Mouse (Mus musculus) stomach, postnatal 0 days (tissue): ENCODE results near the gene Cks1b.

Source experiments
- CTCF ChIP-seq: IDR thresholded peaks from 2 replicates; pipeline ENCODE4 v1.5.1; 2016; ENCODE audit warnings: antibody characterized with exemption, low read depth, mild to moderate bottlenecking, moderate library complexity
- EP300 ChIP-seq: optimal IDR thresholded peaks from 2 replicates; pipeline ENCODE3; 2016; ENCODE audit warnings: antibody characterized with exemption

DNA sequence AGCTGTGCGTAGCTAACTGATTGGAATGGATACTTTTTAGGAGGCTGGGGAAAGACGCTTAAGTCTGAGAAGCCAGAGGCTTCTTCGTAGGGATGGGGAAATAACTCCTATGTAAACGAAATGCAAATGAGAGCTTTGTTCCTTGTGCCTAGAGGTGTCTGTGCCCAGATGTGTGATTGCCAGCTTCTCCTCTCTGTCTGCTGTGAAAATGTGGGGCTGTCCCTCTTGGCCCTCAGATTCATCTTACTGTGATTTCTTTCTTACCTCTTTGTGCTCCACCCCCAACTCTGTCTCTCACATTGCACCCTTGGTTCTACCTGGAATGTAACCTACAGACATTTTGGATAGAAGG lies 21.6 kb downstream of the Cks1b start:
- TF ChIP-seq CTCF, result no peak
- TF ChIP-seq EP300, result no peak
